Mouse (Mus musculus) forebrain, embryonic 16.5 days (tissue): ENCODE data around the gene Plekha7. TPM values are rescaled to one million over a fixed set of nuclear protein-coding genes. Genes with fewer than 3 reads are reported as not detected.

ENCODE experiments used
- ATAC-seq: fragments of 200-750 bp; cut with Nextera tagmentation; 2 replicates; pipeline ENCODE4 v1.8.0; 2017; ENCODE audit warnings: mild to moderate bottlenecking, moderate library complexity
- H3K27ac ChIP-seq: fragments of 300-500 bp; sonication (generic); 2 replicates; pipeline ENCODE4 v1.5.1; 2014; ENCODE audit warnings: low read length, control low read depth
- H3K27me3 ChIP-seq: fragments of 300-500 bp; sonication (generic); replicated peaks from 2 replicates; pipeline ENCODE4 v1.6.1; 2014; ENCODE audit warnings: low read length; ENCODE audit not compliant: control insufficient read depth, insufficient read depth
- H3K36me3 ChIP-seq: fragments of 300-500 bp; sonication (generic); 2 replicates; pipeline ENCODE4 v1.6.1; 2014; ENCODE audit not compliant: control insufficient read depth, insufficient read depth
- H3K4me1 ChIP-seq: fragments of 300-500 bp; sonication (generic); replicated peaks from 2 replicates; pipeline ENCODE4 v1.6.1; 2014; ENCODE audit warnings: low read length; ENCODE audit not compliant: control insufficient read depth, insufficient read depth
- H3K4me2 ChIP-seq: fragments of 300-500 bp; sonication (generic); 2 replicates; pipeline ENCODE4 v1.6.1; 2014; ENCODE audit warnings: mild to moderate bottlenecking, low read length, control low read depth
- H3K4me3 ChIP-seq: fragments of 300-500 bp; sonication (generic); replicated peaks from 2 replicates; pipeline ENCODE4 v1.5.1; 2014; ENCODE audit warnings: mild to moderate bottlenecking, low read length, control low read depth
- H3K9ac ChIP-seq: fragments of 300-500 bp; sonication (generic); replicated peaks from 2 replicates; pipeline ENCODE4 v1.6.1; 2014; ENCODE audit warnings: low read depth, low read length, control low read depth
- H3K9me3 ChIP-seq: fragments of 300-500 bp; sonication (generic); 2 replicates; pipeline ENCODE4 v1.6.1; 2016; ENCODE audit warnings: low read length; ENCODE audit not compliant: control insufficient read depth
- WGBS: fragments of 180-500 bp; shearing (Covaris S2); extraction: QIAGEN DNeasy Blood & Tissue Kit; methylation state at CpG from one replicate; pipeline ENCODE4 v1.1.7; 2014; 5-methylcytosine and 5-hydroxymethylcytosine counted together
- polyA plus RNA-seq: library from polyadenylated mRNA; unstranded; fragments of >200 nt; fragmentation: Nextera tagmentation; extraction: Ambion mirVana; gene quantifications from 2 replicates; pipeline ENCODE4 v1.2.1, GENCODE M21; 2015

The Plekha7 gene
- polyA plus RNA-seq, 1 experiment from 2014 or later, result 8.8 TPM

GRCm38 (mm10) chr7:116246696-116247376 lies 61.3 kb downstream of the Plekha7 start:
- ATAC-seq, result peak; percentile 24; the same call in 1 of the 2 replicates
- Histone ChIP-seq H3K9ac (no peak overlapping the region), H3K27me3 (no peaks in the 10 kb centered on the region), H3K4me3 (no peak overlapping the region), H3K4me1 (peaks cover 16% of the 10 kb centered on the region), H3K4me2 (peak overlapping the region; percentile 37), H3K9me3 (no peaks in the 10 kb centered on the region), H3K27ac (no peak overlapping the region), H3K36me3 (no peaks in the 10 kb centered on the region)
- 34% methylated on average over 15 of the region's 15 CpGs for WGBS

GRCm38 (mm10) chr7:116245815-116246695 lies 62.1 kb downstream of the Plekha7 start:
- peak overlapping the region; percentile 37 for H3K4me2 ChIP-seq
- no peaks in the 10 kb centered on the region for H3K36me3 ChIP-seq
- no peaks in the 10 kb centered on the region for H3K9me3 ChIP-seq
- H3K27me3 ChIP-seq, result no peaks in the 10 kb centered on the region
- H3K27ac ChIP-seq, result peak overlapping the region; percentile 28; the same call in 1 of the 2 replicates
- peak; percentile 35; the same call in 1 of the 2 replicates for ATAC-seq
- H3K4me1 ChIP-seq, result peaks cover 16% of the 10 kb centered on the region
- no peak overlapping the region for H3K4me3 ChIP-seq
- no peak overlapping the region for H3K9ac ChIP-seq
- 31% methylated on average over 15 of the region's 15 CpGs for WGBS

- H3K36me3 ChIP-seq, result no peaks in the 10 kb centered on the region
- peaks cover 16% of the 10 kb centered on the region for H3K4me1 ChIP-seq
- H3K4me3 ChIP-seq, result no peak overlapping the region
- no peak overlapping the region for H3K4me2 ChIP-seq
- no peak overlapping the region for H3K9ac ChIP-seq
- no peak for ATAC-seq
- H3K9me3 ChIP-seq, result no peaks in the 10 kb centered on the region
- no peak overlapping the region for H3K27ac ChIP-seq
- no peaks in the 10 kb centered on the region for H3K27me3 ChIP-seq
- 75% methylated on average over 7 of the region's 7 CpGs for WGBS
These were observed 63.6 kb downstream of the Plekha7 start for GRCm38 (mm10) chr7:116244302-116245165.

GRCm38 (mm10) chr7:116242810-116243209 lies 65.4 kb downstream of the Plekha7 start:
- Histone ChIP-seq H3K4me3 (no peak overlapping the region), H3K9me3 (no peaks in the 10 kb centered on the region), H3K4me2 (no peak overlapping the region), H3K4me1 (peaks cover 18% of the 10 kb centered on the region), H3K9ac (no peak overlapping the region), H3K27ac (no peak overlapping the region), H3K27me3 (no peaks in the 10 kb centered on the region; the same call in 1 of the 2 replicates), H3K36me3 (no peaks in the 10 kb centered on the region)
- WGBS, result 85% methylated on average over 3 of the region's 3 CpGs
- no peak for ATAC-seq

GRCm38 (mm10) chr7:116241601-116242000 lies 66.6 kb downstream of the Plekha7 start:
- no peaks in the 10 kb centered on the region for H3K9me3 ChIP-seq
- 8% methylated on average over 7 of the region's 7 CpGs for WGBS
- H3K9ac ChIP-seq, result no peak overlapping the region
- H3K27ac ChIP-seq, result no peak overlapping the region
- no peaks in the 10 kb centered on the region; the same call in 1 of the 2 replicates for H3K27me3 ChIP-seq
- no peak overlapping the region for H3K4me3 ChIP-seq
- peaks cover 24% of the 10 kb centered on the region for H3K4me1 ChIP-seq
- ATAC-seq, result no peak
- H3K36me3 ChIP-seq, result no peaks in the 10 kb centered on the region
- 0 out of 2 replicates have a peak overlapping the region, but pooled peaks have one; percentile 1 for H3K4me2 ChIP-seq

GRCm38 (mm10) chr7:116240791-116241474 lies 67.2 kb downstream of the Plekha7 start:
- Histone ChIP-seq H3K4me2 (no peak overlapping the region), H3K36me3 (no peaks in the 10 kb centered on the region), H3K9ac (no peak overlapping the region), H3K4me1 (peaks cover 19% of the 10 kb centered on the region), H3K27ac (no peak overlapping the region), H3K4me3 (no peak overlapping the region), H3K27me3 (no peaks in the 10 kb centered on the region; the same call in 1 of the 2 replicates), H3K9me3 (no peaks in the 10 kb centered on the region)
- 74% methylated on average over 12 of the region's 12 CpGs for WGBS
- no peak for ATAC-seq

- peaks cover 16% of the 10 kb centered on the region for H3K4me1 ChIP-seq
- H3K4me2 ChIP-seq, result no peak overlapping the region
- H3K9me3 ChIP-seq, result no peaks in the 10 kb centered on the region
- no peak overlapping the region for H3K4me3 ChIP-seq
- 87% methylated on average over 4 of the region's 4 CpGs for WGBS
- H3K9ac ChIP-seq, result no peak overlapping the region
- ATAC-seq, result no peak
- no peaks in the 10 kb centered on the region for H3K36me3 ChIP-seq
- H3K27ac ChIP-seq, result no peak overlapping the region
- no peaks in the 10 kb centered on the region; the same call in 1 of the 2 replicates for H3K27me3 ChIP-seq
These were observed 67.8 kb downstream of the Plekha7 start for GRCm38 (mm10) chr7:116240353-116240752.

- H3K4me2 ChIP-seq, result no peak overlapping the region
- no peak overlapping the region for H3K4me3 ChIP-seq
- 69% methylated on average over 4 of the region's 4 CpGs for WGBS
- no peaks in the 10 kb centered on the region for H3K9me3 ChIP-seq
- no peak overlapping the region for H3K9ac ChIP-seq
- no peak overlapping the region for H3K27ac ChIP-seq
- no peaks in the 10 kb centered on the region for H3K36me3 ChIP-seq
- no peaks in the 10 kb centered on the region; the same call in 1 of the 2 replicates for H3K27me3 ChIP-seq
- H3K4me1 ChIP-seq, result peaks cover 17% of the 10 kb centered on the region
- no peak for ATAC-seq
These were observed 69.9 kb downstream of the Plekha7 start for GRCm38 (mm10) chr7:116238320-116238719.
